Mouse (Mus musculus) kidney, adult 8-10 months (tissue): ENCODE results near the gene Erbb3.
"Not testable (repeated sequence)": the region's sequence is repeated elsewhere in the genome, so short reads cannot be mapped to it uniquely, and the experiment has no call there.

Experiments
- DNase-seq, 2 experiments: peaks; one replicate each; pipeline ENCODE4 v3.0.0; 2022

Erbb3 gene

GRCm38 (mm10) chr10:128556286-128556685 lies 33.2 kb downstream of the Erbb3 start:
- no peak for DNase-seq

DNA sequence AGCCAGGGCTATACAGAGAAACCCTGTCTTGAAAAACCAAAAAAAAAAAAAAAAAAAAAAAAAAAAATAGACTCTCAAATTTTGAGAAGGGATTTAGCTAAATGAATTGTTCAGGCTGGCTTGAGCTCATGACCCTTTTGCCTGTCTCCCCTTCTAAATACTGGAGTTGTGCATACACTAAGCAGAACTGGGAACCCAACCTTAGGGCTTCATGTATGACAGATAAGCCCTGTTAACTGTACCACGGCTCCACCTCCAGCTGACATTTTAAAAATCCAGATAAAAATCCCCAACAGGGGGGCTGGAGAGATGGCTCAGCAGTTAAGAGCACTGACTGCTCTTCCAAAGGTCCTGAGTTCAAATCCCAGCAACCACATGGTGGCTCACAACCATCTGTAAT lies 33.9 kb downstream of the Erbb3 start:
- DNase-seq: not testable (repeated sequence)

GRCm38 (mm10) chr10:128550144-128550823 lies 39.2 kb downstream of the Erbb3 start:
- peak in 1 of 2 experiments; percentile 13 for DNase-seq

GRCm38 (mm10) chr10:128549682-128550057 lies 39.8 kb downstream of the Erbb3 start:
- DNase-seq: peak in 1 of 2 experiments; percentile 27

GRCm38 (mm10) chr10:128548947-128549681 lies 40.3 kb downstream of the Erbb3 start, which contains the start of gene Rpl41:
Rpl41 (minus strand) TSS chr10:128549305.
- DNase-seq: peak; percentile 91 to 95

DNA sequence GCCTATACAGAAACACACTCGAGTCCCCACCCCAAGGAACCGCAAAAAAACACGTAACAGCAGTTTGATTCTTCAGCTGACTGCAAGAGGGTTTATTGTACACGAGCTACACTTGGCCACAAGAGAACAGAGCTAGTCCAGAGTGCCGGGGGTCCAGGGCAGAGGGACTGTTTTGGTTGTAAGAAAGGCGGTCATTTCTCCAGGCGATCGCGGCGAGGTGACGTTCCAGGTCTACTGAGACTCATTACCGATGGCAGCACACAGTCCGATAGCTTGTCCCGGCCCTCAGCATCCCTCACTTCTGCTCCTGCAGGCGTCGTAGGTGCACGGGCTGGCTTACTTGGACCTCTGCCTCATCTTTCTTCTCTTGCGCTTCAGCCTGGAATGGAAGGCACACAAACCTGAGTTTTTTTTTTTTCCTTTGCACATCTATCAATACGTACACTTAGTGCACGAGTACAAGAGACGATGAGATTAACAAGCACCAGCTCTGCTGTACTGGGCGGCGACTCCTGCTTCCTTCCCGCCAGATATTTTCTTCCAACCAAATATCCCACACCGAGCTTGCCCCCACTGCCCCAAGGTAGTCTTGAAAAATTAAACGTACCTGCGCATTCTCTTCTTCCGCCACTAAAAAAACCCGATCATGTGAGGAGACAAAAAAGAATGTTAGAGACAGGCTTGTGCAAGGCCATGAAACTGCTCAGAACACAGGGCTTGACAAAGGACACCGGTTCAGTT lies 41.2 kb downstream of the Erbb3 start:
- DNase-seq: not testable (repeated sequence)

- DNase-seq: peak; percentile 96 to 99
Measured at GRCm38 (mm10) chr10:128547361-128548032, 42.0 kb downstream of the Erbb3 start, which contains the start of gene Zc3h10. Zc3h10 (minus strand) TSS chr10:128547774.

- DNase-seq: no peak
Measured at GRCm38 (mm10) chr10:128546787-128547186, 42.7 kb downstream of the Erbb3 start.

DNA sequence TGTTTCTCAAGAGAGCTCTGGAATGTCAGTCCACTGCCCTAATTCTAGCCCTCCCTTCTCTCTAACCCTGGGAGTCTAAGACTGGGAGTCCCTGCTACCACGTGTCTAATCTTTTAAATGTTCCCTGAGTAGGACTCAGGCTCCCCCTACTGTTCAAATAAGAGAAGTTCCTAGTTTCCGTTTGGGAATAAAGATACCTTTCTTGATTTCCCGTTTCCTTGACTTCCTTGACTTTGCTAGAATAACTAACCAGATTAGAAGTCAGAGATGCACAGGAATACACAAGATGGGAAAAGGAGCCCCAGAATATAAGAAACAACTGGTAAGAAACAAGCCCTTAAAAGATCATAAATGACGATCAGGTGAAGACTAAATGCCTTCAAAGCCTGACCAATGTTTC lies 43.1 kb downstream of the Erbb3 start:
- DNase-seq: no peak

GRCm38 (mm10) chr10:128545570-128545898 lies 43.9 kb downstream of the Erbb3 start:
- DNase-seq: no peak

DNA sequence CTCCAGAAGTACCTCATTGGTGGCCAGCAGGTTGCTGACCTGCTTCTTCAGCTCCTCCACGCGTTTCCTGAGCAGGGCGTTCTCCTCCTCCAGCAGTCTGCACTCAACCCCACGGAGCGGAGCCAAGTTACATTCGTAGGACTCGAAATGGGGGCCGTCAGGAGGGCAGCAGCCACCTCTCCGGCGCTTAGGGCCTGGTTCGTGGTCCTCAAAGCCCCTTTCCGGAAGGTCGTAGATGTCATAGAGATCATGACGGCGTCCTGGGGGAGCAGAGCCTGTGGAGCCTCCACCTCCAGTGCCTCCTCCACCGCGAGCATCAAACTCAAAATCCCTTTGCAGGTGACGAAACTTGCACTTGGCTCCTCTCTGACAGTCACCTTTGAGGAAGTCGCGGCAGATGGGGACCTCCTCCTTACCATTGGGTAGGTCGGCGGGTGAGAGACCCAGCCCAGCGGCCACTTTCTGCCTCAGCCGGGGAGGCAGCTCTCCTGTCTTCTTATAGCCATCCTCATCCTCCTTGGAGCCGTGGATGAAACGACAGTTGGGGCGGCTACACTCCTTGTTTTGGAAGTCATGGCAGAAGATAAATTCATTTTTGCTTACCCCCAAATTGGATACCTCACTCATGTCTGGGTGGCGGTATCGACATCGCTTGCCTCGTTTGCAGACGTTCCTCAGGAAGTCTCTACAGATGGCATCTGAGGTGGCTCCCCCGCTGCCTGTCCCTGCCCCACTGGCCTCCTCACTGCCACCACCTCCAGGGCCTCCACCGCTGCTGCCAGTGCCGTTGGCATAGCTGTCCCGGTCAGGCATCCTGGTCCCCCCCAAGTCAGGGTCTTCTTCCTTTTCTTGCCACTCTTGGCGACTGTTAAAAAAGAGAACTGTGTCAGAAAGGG lies 44.5 kb downstream of the Erbb3 start:
- no peak for DNase-seq

GRCm38 (mm10) chr10:128544151-128544657 lies 45.2 kb downstream of the Erbb3 start:
- DNase-seq: no peak

DNA sequence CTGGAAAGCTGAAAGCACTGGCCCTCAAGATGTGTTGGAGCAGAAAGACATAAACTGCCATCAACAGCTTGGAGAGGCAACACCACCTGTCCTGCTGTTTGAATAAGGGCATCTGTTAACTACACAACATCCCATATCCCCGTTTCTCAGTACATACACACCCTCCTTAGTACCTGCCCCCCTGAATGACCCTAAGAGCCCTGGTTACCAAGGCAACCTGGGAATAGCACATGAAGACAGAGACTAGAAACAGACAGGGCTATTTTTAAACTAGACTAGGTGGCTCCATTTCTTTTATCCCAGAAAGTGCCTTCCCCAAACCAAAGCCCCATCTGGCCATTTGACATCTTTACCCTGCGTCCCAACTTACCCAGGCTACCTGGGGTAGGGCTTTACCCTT lies 46.4 kb downstream of the Erbb3 start:
- DNase-seq: no peak

DNA sequence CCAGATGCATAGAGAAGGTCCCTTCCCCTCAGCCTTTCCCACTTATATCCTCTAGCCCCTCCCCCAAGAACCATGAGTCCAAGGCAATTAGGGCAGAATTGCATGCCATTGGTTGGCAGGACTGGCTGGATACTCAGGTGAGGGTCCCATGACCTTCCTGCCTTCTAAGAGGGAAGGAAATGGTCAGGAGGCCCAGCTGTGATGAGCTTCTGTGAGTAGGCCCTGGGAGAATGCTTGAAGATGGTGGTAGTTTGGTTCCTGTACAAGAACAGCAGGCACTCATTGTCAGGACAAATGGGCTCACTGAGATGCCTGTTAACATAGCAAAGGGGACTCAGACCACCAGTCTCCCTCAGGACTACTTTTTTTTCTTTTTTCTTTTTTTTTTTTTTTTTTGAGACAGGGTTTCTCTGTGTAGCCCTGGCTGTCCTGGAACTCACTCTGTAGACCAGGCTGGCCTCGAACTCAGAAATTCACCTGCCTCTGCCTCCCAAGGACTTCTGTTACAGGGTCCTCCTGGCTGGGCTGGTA lies 51.0 kb downstream of the Erbb3 start:
- DNase-seq: no peak

DNA sequence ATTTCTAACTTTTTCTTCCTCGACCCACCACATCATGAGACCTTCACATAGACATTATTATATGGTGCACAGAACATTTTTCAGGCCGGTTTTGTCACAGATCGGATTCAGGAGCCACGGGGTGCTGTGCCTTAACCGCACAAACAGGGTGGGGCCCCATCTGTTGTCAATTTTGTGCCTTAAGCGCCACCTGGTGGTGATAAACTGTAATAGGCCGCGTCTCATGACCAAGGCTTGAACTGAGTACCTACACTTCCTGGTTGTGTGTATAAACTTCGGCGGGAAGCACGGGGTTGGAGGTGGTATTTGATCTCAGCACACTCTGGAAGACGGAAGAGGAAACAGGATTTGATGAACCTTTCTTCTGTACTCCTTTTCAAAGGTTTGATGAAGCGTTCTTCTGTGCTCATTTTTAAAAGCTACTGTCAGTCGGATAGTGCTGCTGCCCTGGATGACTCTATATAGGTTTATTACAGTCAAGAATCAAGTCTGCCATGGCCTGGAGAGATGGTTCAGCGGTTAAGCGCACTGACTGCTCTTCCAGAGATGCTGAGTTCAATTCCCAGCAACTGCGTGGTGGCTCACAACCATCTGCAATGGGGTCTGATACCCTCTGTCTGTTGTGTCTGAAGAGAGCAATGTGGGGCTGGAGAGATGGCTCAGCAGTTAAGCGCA lies 53.0 kb downstream of the Erbb3 start:
- DNase-seq: peak; percentile 88 to 93

- no peak for DNase-seq
Measured at GRCm38 (mm10) chr10:128535624-128536265, 53.7 kb downstream of the Erbb3 start.

GRCm38 (mm10) chr10:128535206-128535605 lies 54.2 kb downstream of the Erbb3 start:
- no peak for DNase-seq

GRCm38 (mm10) chr10:128526366-128527356 lies 62.8 kb downstream of the Erbb3 start:
- DNase-seq: no peak

- DNase-seq: peak; percentile 96 to 98
Measured at GRCm38 (mm10) chr10:128525671-128526308, 63.7 kb downstream of the Erbb3 start, which contains the start of gene Esyt1. Esyt1 (minus strand) TSS chr10:128525871.
